Mouse (Mus musculus): ENCODE results near the gene Smg1.
"Not testable (repeated sequence)": the region's sequence is repeated elsewhere in the genome, so short reads cannot be mapped to it uniquely, and the experiment has no call there.

Gene Smg1

GRCm38 (mm10) chr7:118249563-118249962 lies 6.1 kb upstream of the Smg1 start:
- no peak for DNase-seq (ENCODE audit: extremely low spot score, low spot score)

- no peak for DNase-seq (ENCODE audit: extremely low spot score, low spot score)
Measured at GRCm38 (mm10) chr7:118248069-118248468, 4.6 kb upstream of the Smg1 start.

GRCm38 (mm10) chr7:118245260-118245659 lies 1.8 kb upstream of the Smg1 start:
- no peak for DNase-seq (ENCODE audit: extremely low spot score, low spot score)

- no peak for DNase-seq (ENCODE audit: extremely low spot score, low spot score)
Measured at GRCm38 (mm10) chr7:118242911-118243412, 508 bp downstream of the Smg1 start.

- DNase-seq (ENCODE audit: extremely low spot score, low spot score): no peak
Measured at GRCm38 (mm10) chr7:118242309-118242708, 1.2 kb downstream of the Smg1 start.

- DNase-seq (ENCODE audit: extremely low spot score, low spot score): no peak
Measured at GRCm38 (mm10) chr7:118240402-118240801, 3.1 kb downstream of the Smg1 start.

GRCm38 (mm10) chr7:118239996-118240395 lies 3.5 kb downstream of the Smg1 start:
- DNase-seq (ENCODE audit: extremely low spot score, low spot score): no peak

GRCm38 (mm10) chr7:118236949-118237348 lies 6.5 kb downstream of the Smg1 start:
- DNase-seq (ENCODE audit: extremely low spot score, low spot score): no peak

- DNase-seq (ENCODE audit: extremely low spot score, low spot score): no peak
Measured at GRCm38 (mm10) chr7:118234236-118234635, 9.2 kb downstream of the Smg1 start.

- DNase-seq (ENCODE audit: extremely low spot score, low spot score): no peak
Measured at GRCm38 (mm10) chr7:118232613-118233012, 10.9 kb downstream of the Smg1 start.

GRCm38 (mm10) chr7:118219777-118220176 lies 23.7 kb downstream of the Smg1 start:
- DNase-seq (ENCODE audit: extremely low spot score, low spot score): no peak

GRCm38 (mm10) chr7:118206396-118206795 lies 37.1 kb downstream of the Smg1 start:
- DNase-seq (ENCODE audit: extremely low spot score, low spot score): no peak

- DNase-seq (ENCODE audit: extremely low spot score, low spot score): no peak
Measured at GRCm38 (mm10) chr7:118195756-118196155, 47.7 kb downstream of the Smg1 start.

GRCm38 (mm10) chr7:118185878-118186277 lies 57.6 kb downstream of the Smg1 start:
- DNase-seq (ENCODE audit: extremely low spot score, low spot score): no peak

GRCm38 (mm10) chr7:118184604-118185003 lies 58.9 kb downstream of the Smg1 start:
- DNase-seq (ENCODE audit: extremely low spot score, low spot score): no peak

- no peak for DNase-seq (ENCODE audit: extremely low spot score, low spot score)
Measured at GRCm38 (mm10) chr7:118181123-118181522, 62.3 kb downstream of the Smg1 start.

- no peak for DNase-seq (ENCODE audit: extremely low spot score, low spot score)
Measured at GRCm38 (mm10) chr7:118179782-118180181, 63.7 kb downstream of the Smg1 start.

GRCm38 (mm10) chr7:118175821-118176355 lies 67.6 kb downstream of the Smg1 start:
- DNase-seq (ENCODE audit: extremely low spot score, low spot score): no peak

- not testable (repeated sequence) for DNase-seq (ENCODE audit: extremely low spot score, low spot score)
Measured at GRCm38 (mm10) chr7:118170125-118170524, 73.3 kb downstream of the Smg1 start.

- no peak for DNase-seq (ENCODE audit: extremely low spot score, low spot score)
Measured at GRCm38 (mm10) chr7:118163006-118163405, 80.5 kb downstream of the Smg1 start.

- DNase-seq (ENCODE audit: extremely low spot score, low spot score): no peak
Measured at GRCm38 (mm10) chr7:118160121-118160520, 83.3 kb downstream of the Smg1 start.

GRCm38 (mm10) chr7:118156461-118156860 lies 87.0 kb downstream of the Smg1 start:
- DNase-seq (ENCODE audit: extremely low spot score, low spot score): no peak

GRCm38 (mm10) chr7:118154150-118154549 lies 89.3 kb downstream of the Smg1 start:
- no peak for DNase-seq (ENCODE audit: extremely low spot score, low spot score)

GRCm38 (mm10) chr7:118143602-118144001 lies 99.9 kb downstream of the Smg1 start:
- DNase-seq (ENCODE audit: extremely low spot score, low spot score): no peak
